Mouse (Mus musculus): ENCODE data around the gene Gpa33.

GRCm38 (mm10) chr1:166155113-166155494, 25.1 kb downstream of the Gpa33 start:
- TF ChIP-seq CTCF (IDR thresholded peaks at IDR 0.05; ENCODE audit: low read depth), result no peak
- no peak for TF ChIP-seq EP300 (optimal IDR thresholded peaks at IDR 0.05)
